ENCODE assay signal across 8 mouse cellular contexts in genomic region chr8:84104221-84104620, GRCm38 (mm10). TPM values are rescaled to one million over a fixed set of nuclear protein-coding genes. Genes with fewer than 3 reads are reported as not detected.
DNase-seq lines count a peak whose midpoint lies in the region; ATAC-seq and TF ChIP-seq lines count a peak whose summit lies in the region.

No protein-coding gene starts in this region.

- DNase-seq in heart, adult 11 months, result no peak
- DNase-seq in MN1 (ENCODE audit: low spot score), result peak; percentile 90
- peak; percentile 90 for DNase-seq in embryo, embryonic 10 days (ENCODE audit: low spot score)
- no peak for DNase-seq in liver, embryonic 11.5 days (ENCODE audit: low spot score)
- peak; percentile 85 for DNase-seq in midbrain, postnatal 0 days (ENCODE audit: low spot score)
- peak; percentile 87 for DNase-seq in thymus, postnatal 25 days

- ATAC-seq in heart, embryonic 16.5 days (replicated peaks; ENCODE audit: extremely low read depth, insufficient read depth, low FRiP score), result peak; percentile 67
- peak; percentile 82 for ATAC-seq in hindbrain, embryonic 13.5 days (ENCODE audit: low FRiP score)
- ATAC-seq in liver, embryonic 11.5 days (replicated peaks; ENCODE audit: low FRiP score), result peak; percentile 82
- ATAC-seq in midbrain, postnatal 0 days (ENCODE audit: low FRiP score), result peak; percentile 83

- H3K9ac ChIP-seq in heart, embryonic 16.5 days (ENCODE audit: low read length), result peak overlapping the region; percentile 85
- peak overlapping the region; percentile 79 for H3K9ac ChIP-seq in hindbrain, embryonic 13.5 days
- H3K9ac ChIP-seq in liver, embryonic 11.5 days (ENCODE audit: low read depth, low read length), result peak overlapping the region; percentile 80
- peak overlapping the region; percentile 79 for H3K9ac ChIP-seq in midbrain, postnatal 0 days (replicated peaks; ENCODE audit: low read length, poor library complexity, severe bottlenecking)

- H3K4me1 ChIP-seq in heart, embryonic 16.5 days (ENCODE audit: control insufficient read depth, insufficient read depth, low read length), result peaks cover 13% of the 10 kb centered on the region
- H3K4me1 ChIP-seq in hindbrain, embryonic 13.5 days (replicated peaks), result peaks cover 42% of the 10 kb centered on the region
- peaks cover 12% of the 10 kb centered on the region for H3K4me1 ChIP-seq in liver, embryonic 11.5 days (replicated peaks; ENCODE audit: control insufficient read depth, insufficient read depth, low read length)
- H3K4me1 ChIP-seq in midbrain, postnatal 0 days (ENCODE audit: insufficient read depth, low read length), result peaks cover 12% of the 10 kb centered on the region

- WGBS in heart, embryonic 16.5 days, result under 1% methylated on average over 27 of the region's 29 CpGs
- WGBS in hindbrain, embryonic 13.5 days, result under 1% methylated on average over 27 of the region's 29 CpGs
- WGBS in liver, embryonic 11.5 days, result 2% methylated on average over 29 of the region's 29 CpGs
- WGBS in midbrain, postnatal 0 days, result 0% methylated on average over 18 of the region's 29 CpGs

- H3K27me3 ChIP-seq in heart, embryonic 16.5 days (ENCODE audit: control insufficient read depth, insufficient read depth, low read length), result no peaks in the 10 kb centered on the region
- H3K27me3 ChIP-seq in hindbrain, embryonic 13.5 days, result no peaks in the 10 kb centered on the region
- no peaks in the 10 kb centered on the region for H3K27me3 ChIP-seq in liver, embryonic 11.5 days (replicated peaks; ENCODE audit: control insufficient read depth, insufficient read depth, low read length)
- no peaks in the 10 kb centered on the region for H3K27me3 ChIP-seq in midbrain, postnatal 0 days (ENCODE audit: insufficient read depth, low read length)

- peak; percentile 60 for TF ChIP-seq CTCF in midbrain, postnatal 0 days (IDR thresholded peaks at IDR 0.05)

- H3K36me3 ChIP-seq in heart, embryonic 16.5 days (ENCODE audit: control insufficient read depth, insufficient read depth), result peaks cover 8% of the 10 kb centered on the region; the same call in 1 of the 2 replicates
- peaks cover 27% of the 10 kb centered on the region for H3K36me3 ChIP-seq in hindbrain, embryonic 13.5 days
- peaks cover 16% of the 10 kb centered on the region; the same call in 1 of the 2 replicates for H3K36me3 ChIP-seq in liver, embryonic 11.5 days (ENCODE audit: control insufficient read depth, insufficient read depth, low read length)
- H3K36me3 ChIP-seq in midbrain, postnatal 0 days (ENCODE audit: insufficient read depth, low read length), result peaks cover 10% of the 10 kb centered on the region

- no peaks in the 10 kb centered on the region for H3K9me3 ChIP-seq in heart, embryonic 16.5 days (replicated peaks; ENCODE audit: control insufficient read depth, low read length)
- no peaks in the 10 kb centered on the region for H3K9me3 ChIP-seq in hindbrain, embryonic 13.5 days
- no peaks in the 10 kb centered on the region for H3K9me3 ChIP-seq in liver, embryonic 11.5 days (ENCODE audit: control insufficient read depth, low read length)
- H3K9me3 ChIP-seq in midbrain, postnatal 0 days (ENCODE audit: low read length), result no peaks in the 10 kb centered on the region

- peak overlapping the region; percentile 70 for H3K4me3 ChIP-seq in heart, embryonic 16.5 days (ENCODE audit: low read length)
- peak overlapping the region; percentile 62 for H3K4me3 ChIP-seq in hindbrain, embryonic 13.5 days
- peak overlapping the region; percentile 78 for H3K4me3 ChIP-seq in liver, embryonic 11.5 days (ENCODE audit: low read depth, low read length)
- peak overlapping the region; percentile 60 for H3K4me3 ChIP-seq in midbrain, postnatal 0 days (ENCODE audit: low read depth, low read length)

- peak overlapping the region; percentile 80 for H3K4me2 ChIP-seq in heart, embryonic 16.5 days (ENCODE audit: low read depth, low read length)
- H3K4me2 ChIP-seq in hindbrain, embryonic 13.5 days, result peak overlapping the region; percentile 66
- peak overlapping the region; percentile 91 for H3K4me2 ChIP-seq in liver, embryonic 11.5 days
- peak overlapping the region; percentile 73 for H3K4me2 ChIP-seq in midbrain, postnatal 0 days (ENCODE audit: low read depth, low read length, poor library complexity, severe bottlenecking)

- peak overlapping the region; percentile 87 for H3K27ac ChIP-seq in heart, embryonic 16.5 days (ENCODE audit: low read length)
- H3K27ac ChIP-seq in hindbrain, embryonic 13.5 days, result peak overlapping the region; percentile 96
- H3K27ac ChIP-seq in liver, embryonic 11.5 days (ENCODE audit: low read depth, low read length), result peak overlapping the region; percentile 85
- peak overlapping the region; percentile 90 for H3K27ac ChIP-seq in midbrain, postnatal 0 days (ENCODE audit: low read depth, low read length)

RNA-seq across cellular contexts. Expression of gene Dcaf15, which starts 0.3 kb away (rescaled TPM):
- 5.4 and 6.0 TPM in 2 replicates for polyA plus RNA-seq in heart, embryonic 16.5 days (2015; fragmentation: Nextera tagmentation; extraction: Ambion mirVana)
- polyA plus RNA-seq in hindbrain, embryonic 13.5 days (2015; fragmentation: Nextera tagmentation; extraction: Ambion mirVana), result 20.2 and 22.2 TPM in 2 replicates
- polyA plus RNA-seq in liver, embryonic 11.5 days (2014; fragmentation: Nextera tagmentation; extraction: Ambion mirVana), result 5.9 and 10.0 TPM in 2 replicates
- total RNA-seq in midbrain, postnatal 0 days (2014; rRNA removed), result 62.3 and 67.6 TPM in 2 replicates
- 21.7 and 23.3 TPM in 2 replicates for polyA plus RNA-seq in midbrain, postnatal 0 days (2015; fragmentation: Nextera tagmentation; extraction: Ambion mirVana)

RNA-seq across cellular contexts. Expression of gene Podnl1, which starts 21.6 kb away (rescaled TPM):
- polyA plus RNA-seq in heart, embryonic 16.5 days (2015; fragmentation: Nextera tagmentation; extraction: Ambion mirVana), result 0.17 and 0.37 TPM in 2 replicates
- polyA plus RNA-seq in hindbrain, embryonic 13.5 days (2015; fragmentation: Nextera tagmentation; extraction: Ambion mirVana), result 0.48 and 0.52 TPM in 2 replicates
- polyA plus RNA-seq in liver, embryonic 11.5 days (2014; fragmentation: Nextera tagmentation; extraction: Ambion mirVana), result 0.12 and 0.26 TPM in 2 replicates
- 0.05 and 0.19 TPM in 2 replicates for total RNA-seq in midbrain, postnatal 0 days (2014; rRNA removed)
- polyA plus RNA-seq in midbrain, postnatal 0 days (2015; fragmentation: Nextera tagmentation; extraction: Ambion mirVana), result 0.38 and 0.56 TPM in 2 replicates

RNA-seq across cellular contexts. Expression of gene Rfx1, which starts 37.6 kb away (rescaled TPM):
- 5.9 and 6.4 TPM in 2 replicates for polyA plus RNA-seq in heart, embryonic 16.5 days (2015; fragmentation: Nextera tagmentation; extraction: Ambion mirVana)
- polyA plus RNA-seq in hindbrain, embryonic 13.5 days (2015; fragmentation: Nextera tagmentation; extraction: Ambion mirVana), result 7.8 and 8.3 TPM in 2 replicates
- polyA plus RNA-seq in liver, embryonic 11.5 days (2014; fragmentation: Nextera tagmentation; extraction: Ambion mirVana), result 8.4 and 9.5 TPM in 2 replicates
- 28.4 and 31.7 TPM in 2 replicates for total RNA-seq in midbrain, postnatal 0 days (2014; rRNA removed)
- 7.2 and 8.8 TPM in 2 replicates for polyA plus RNA-seq in midbrain, postnatal 0 days (2015; fragmentation: Nextera tagmentation; extraction: Ambion mirVana)

RNA-seq across cellular contexts. Expression of gene Gm10643, which starts 39.3 kb away (rescaled TPM):
- 0.95 and 1.2 TPM in 2 replicates for polyA plus RNA-seq in heart, embryonic 16.5 days (2015; fragmentation: Nextera tagmentation; extraction: Ambion mirVana)
- polyA plus RNA-seq in hindbrain, embryonic 13.5 days (2015; fragmentation: Nextera tagmentation; extraction: Ambion mirVana), result 1.4 and 1.7 TPM in 2 replicates
- polyA plus RNA-seq in liver, embryonic 11.5 days (2014; fragmentation: Nextera tagmentation; extraction: Ambion mirVana), result 0.52 and 0.86 TPM in 2 replicates
- 2.2 and 3.0 TPM in 2 replicates for total RNA-seq in midbrain, postnatal 0 days (2014; rRNA removed)
- 1.6 and 1.7 TPM in 2 replicates for polyA plus RNA-seq in midbrain, postnatal 0 days (2015; fragmentation: Nextera tagmentation; extraction: Ambion mirVana)

RNA-seq across cellular contexts. Expression of gene Cc2d1a, which starts 43.5 kb away (rescaled TPM):
- polyA plus RNA-seq in heart, embryonic 16.5 days (2015; fragmentation: Nextera tagmentation; extraction: Ambion mirVana), result 14.8 and 15.4 TPM in 2 replicates
- polyA plus RNA-seq in hindbrain, embryonic 13.5 days (2015; fragmentation: Nextera tagmentation; extraction: Ambion mirVana), result 24.4 and 26.5 TPM in 2 replicates
- 13.7 and 14.1 TPM in 2 replicates for polyA plus RNA-seq in liver, embryonic 11.5 days (2014; fragmentation: Nextera tagmentation; extraction: Ambion mirVana)
- 86.1 and 101 TPM in 2 replicates for total RNA-seq in midbrain, postnatal 0 days (2014; rRNA removed)
- 65.9 and 70.7 TPM in 2 replicates for polyA plus RNA-seq in midbrain, postnatal 0 days (2015; fragmentation: Nextera tagmentation; extraction: Ambion mirVana)

Comparison
In these comparisons a context has a peak if more than half of its experiments do, and no peak if none do; other contexts are left out.
1. DNase-seq: peak in MN1 (single experiment), embryo, embryonic 10 days (single experiment), midbrain, postnatal 0 days (single experiment) and thymus, postnatal 25 days (single experiment); none in heart, adult 11 months (single experiment) and liver, embryonic 11.5 days (single experiment).
2. Peak in every context shown above with its lines, with median percentiles within 50 percentile points of each other: ATAC-seq, H3K27ac ChIP-seq, H3K4me2 ChIP-seq, H3K4me3 ChIP-seq and H3K9ac ChIP-seq.